Mouse (Mus musculus) embryonic facial prominence, embryonic 11.5 days (tissue): ENCODE data around the gene Nme6. TPM values are rescaled to one million over a fixed set of nuclear protein-coding genes. Genes with fewer than 3 reads are reported as not detected.

Source experiments
- ATAC-seq: fragments of 200-750 bp; cut with Nextera tagmentation; replicated peaks from 2 replicates; pipeline ENCODE4 v1.8.0; 2017; ENCODE audit warnings: low read depth; ENCODE audit not compliant: insufficient number of reproducible peaks, low FRiP score, low TSS enrichment
- DNase-seq: peaks from one replicate; pipeline ENCODE4 v3.0.0-alpha.2; 2015; ENCODE audit warnings: low spot score
- H3K27ac ChIP-seq: fragments of 300-500 bp; sonication (generic); replicated peaks from 2 replicates; pipeline ENCODE4 v1.5.1; 2014; ENCODE audit warnings: mild to moderate bottlenecking, low read depth, low read length, control low read depth
- H3K27me3 ChIP-seq: fragments of 300-500 bp; sonication (generic); 2 replicates; pipeline ENCODE4 v1.6.1; 2014; ENCODE audit warnings: mild to moderate bottlenecking, low read length, moderate library complexity, mixed read lengths; ENCODE audit not compliant: control insufficient read depth, insufficient read depth
- H3K36me3 ChIP-seq: fragments of 300-500 bp; sonication (generic); replicated peaks from 2 replicates; pipeline ENCODE4 v1.6.1; 2014; ENCODE audit warnings: low read depth, mild to moderate bottlenecking, low read length, moderate library complexity, mixed read lengths; ENCODE audit not compliant: control insufficient read depth, insufficient read depth
- H3K4me1 ChIP-seq: fragments of 300-500 bp; sonication (generic); 2 replicates; pipeline ENCODE4 v1.6.1; 2014; ENCODE audit warnings: low read length, mixed read lengths; ENCODE audit not compliant: control insufficient read depth, insufficient read depth
- H3K4me2 ChIP-seq: fragments of 300-500 bp; sonication (generic); 2 replicates; pipeline ENCODE4 v1.6.1; 2014; ENCODE audit warnings: low read depth, mild to moderate bottlenecking, control low read depth, low read length, moderate library complexity
- H3K4me3 ChIP-seq: fragments of 300-500 bp; sonication (generic); 2 replicates; pipeline ENCODE4 v1.5.1; 2014; ENCODE audit warnings: low read depth, low read length, control low read depth
- H3K9ac ChIP-seq: fragments of 300-500 bp; sonication (generic); replicated peaks from 2 replicates; pipeline ENCODE4 v1.6.1; 2014; ENCODE audit warnings: mild to moderate bottlenecking, control low read depth, low read length
- H3K9me3 ChIP-seq: fragments of 300-500 bp; sonication (generic); replicated peaks from 2 replicates; pipeline ENCODE4 v1.6.1; 2016; ENCODE audit warnings: mild to moderate bottlenecking, low read length, inconsistent platforms, mixed read lengths; ENCODE audit not compliant: control insufficient read depth
- WGBS: fragments of 180-500 bp; shearing (Covaris S2); extraction: QIAGEN DNeasy Blood & Tissue Kit; methylation state at CpG from one replicate; pipeline ENCODE4 v1.1.7; 2014; 5-methylcytosine and 5-hydroxymethylcytosine counted together
- polyA plus RNA-seq: library from polyadenylated mRNA; unstranded; fragments of >200 nt; fragmentation: Nextera tagmentation; extraction: Ambion mirVana; gene quantifications from 2 replicates; pipeline ENCODE4 v1.2.1, GENCODE M21; 2014

Gene Nme6
- polyA plus RNA-seq, 1 experiment from 2014 or later: 89.7 TPM

GRCm38 (mm10) chr9:109807898-109808297 lies 24.7 kb upstream of the Nme6 start:
- DNase-seq: no peak
- Histone ChIP-seq H3K4me2 (no peak overlapping the region), H3K4me1 (no peaks in the 10 kb centered on the region), H3K9me3 (no peaks in the 10 kb centered on the region), H3K27ac (no peak overlapping the region), H3K27me3 (no peaks in the 10 kb centered on the region), H3K9ac (no peak overlapping the region), H3K36me3 (no peaks in the 10 kb centered on the region), H3K4me3 (no peak overlapping the region)
- ATAC-seq: no peak
- WGBS: 47% methylated on average over 3 of the region's 3 CpGs

GRCm38 (mm10) chr9:109811980-109812379 lies 20.6 kb upstream of the Nme6 start, which contains the start of gene Spink8:
Gene Spink8 (plus strand): TSS chr9:109812280.
- H3K36me3 ChIP-seq: no peaks in the 10 kb centered on the region
- no peaks in the 10 kb centered on the region for H3K9me3 ChIP-seq
- H3K4me1 ChIP-seq: no peaks in the 10 kb centered on the region
- ATAC-seq: no peak
- no peak within 1 kb of the TSS for H3K4me3 ChIP-seq
- 64% methylated on average over 1 of the region's 1 CpGs for WGBS
- DNase-seq: no peak
- no peak within 1 kb of the TSS for H3K27ac ChIP-seq
- no peak within 1 kb of the TSS for H3K4me2 ChIP-seq
- H3K27me3 ChIP-seq: no peaks in the 10 kb centered on the region
- no peak within 1 kb of the TSS for H3K9ac ChIP-seq

- Histone ChIP-seq H3K9me3 (no peaks in the 10 kb centered on the region), H3K36me3 (no peaks in the 10 kb centered on the region), H3K4me1 (no peaks in the 10 kb centered on the region), H3K4me2 (no peak overlapping the region), H3K4me3 (no peak overlapping the region), H3K9ac (no peak overlapping the region), H3K27ac (no peak overlapping the region), H3K27me3 (no peaks in the 10 kb centered on the region)
- WGBS: 63% methylated on average over 7 of the region's 7 CpGs
- DNase-seq (no peak), ATAC-seq (no peak)
These were observed 19.1 kb upstream of the Nme6 start for GRCm38 (mm10) chr9:109813424-109813823.

GRCm38 (mm10) chr9:109816341-109816740 lies 16.2 kb upstream of the Nme6 start:
- H3K27ac ChIP-seq: no peak overlapping the region
- 59% methylated on average over 6 of the region's 6 CpGs for WGBS
- DNase-seq (no peak), ATAC-seq (no peak)
- no peak overlapping the region for H3K9ac ChIP-seq
- no peaks in the 10 kb centered on the region for H3K36me3 ChIP-seq
- H3K4me2 ChIP-seq: no peak overlapping the region
- H3K9me3 ChIP-seq: no peaks in the 10 kb centered on the region
- no peaks in the 10 kb centered on the region for H3K27me3 ChIP-seq
- no peak overlapping the region for H3K4me3 ChIP-seq
- H3K4me1 ChIP-seq: no peaks in the 10 kb centered on the region

- no peaks in the 10 kb centered on the region for H3K4me1 ChIP-seq
- DNase-seq (no peak), ATAC-seq (no peak)
- H3K4me3 ChIP-seq: no peak overlapping the region
- no peaks in the 10 kb centered on the region for H3K27me3 ChIP-seq
- 63% methylated on average over 4 of the region's 4 CpGs for WGBS
- H3K9me3 ChIP-seq: no peaks in the 10 kb centered on the region
- H3K4me2 ChIP-seq: no peak overlapping the region
- no peaks in the 10 kb centered on the region for H3K36me3 ChIP-seq
- no peak overlapping the region for H3K27ac ChIP-seq
- H3K9ac ChIP-seq: no peak overlapping the region
These were observed 6.8 kb upstream of the Nme6 start for GRCm38 (mm10) chr9:109825739-109826138.

- DNase-seq: no peak
- H3K4me2 ChIP-seq: no peak overlapping the region
- WGBS: 72% methylated on average over 5 of the region's 5 CpGs
- H3K9ac ChIP-seq: no peak overlapping the region
- no peaks in the 10 kb centered on the region for H3K9me3 ChIP-seq
- no peaks in the 10 kb centered on the region for H3K4me1 ChIP-seq
- H3K4me3 ChIP-seq: no peak overlapping the region
- ATAC-seq: no peak
- no peak overlapping the region for H3K27ac ChIP-seq
- no peaks in the 10 kb centered on the region for H3K36me3 ChIP-seq
- H3K27me3 ChIP-seq: no peaks in the 10 kb centered on the region
These were observed 6.4 kb upstream of the Nme6 start for GRCm38 (mm10) chr9:109826181-109826580.

- Histone ChIP-seq H3K4me3 (peak overlapping the region; percentile 61), H3K36me3 (no peaks in the 10 kb centered on the region), H3K4me2 (peak overlapping the region; percentile 86), H3K9ac (peak overlapping the region; percentile 71), H3K27me3 (no peaks in the 10 kb centered on the region), H3K27ac (no peak overlapping the region), H3K9me3 (no peaks in the 10 kb centered on the region), H3K4me1 (no peaks in the 10 kb centered on the region)
- 12% methylated on average over 6 of the region's 6 CpGs for WGBS
- ATAC-seq (peak; percentile 54), DNase-seq (no peak)
These were observed 501 bp downstream of the Nme6 start for GRCm38 (mm10) chr9:109833088-109833412.

GRCm38 (mm10) chr9:109849312-109849758 lies 16.8 kb downstream of the Nme6 start, which contains the start of gene Camp:
Gene Camp (minus strand): TSS chr9:109849617.
- Histone ChIP-seq H3K27me3 (no peaks in the 10 kb centered on the region), H3K36me3 (no peaks in the 10 kb centered on the region), H3K4me1 (no peaks in the 10 kb centered on the region), H3K9ac (no peak within 1 kb of the TSS), H3K9me3 (no peaks in the 10 kb centered on the region), H3K4me3 (no peak within 1 kb of the TSS), H3K27ac (no peak within 1 kb of the TSS), H3K4me2 (no peak within 1 kb of the TSS)
- ATAC-seq (no peak), DNase-seq (no peak)
- 88% methylated on average over 6 of the region's 6 CpGs for WGBS
